Mouse (Mus musculus): ENCODE results near the gene 4930447F04Rik. TPM values are rescaled to one million over a fixed set of nuclear protein-coding genes. Genes with fewer than 3 reads are reported as not detected.

Gene 4930447F04Rik
- total RNA-seq (2015; ENCODE audit: low replicate concordance) (not detected in 2 replicates), total RNA-seq (2017; ENCODE audit: low replicate concordance) (not detected in 2 replicates)

- no peak for ATAC-seq (replicated peaks; ENCODE audit: low FRiP score, poor library complexity, severe bottlenecking)
These were observed at the start of gene 4930447F04Rik for GRCm38 (mm10) chrX:66304124-66304523. Gene 4930447F04Rik (minus strand): TSS chrX:66304224.
